Mouse (Mus musculus): ENCODE results near the gene Rpusd3. TPM values are rescaled to one million over a fixed set of nuclear protein-coding genes. Genes with fewer than 3 reads are reported as not detected.

Rpusd3 gene
- polyA plus RNA-seq, 1 experiment from 2014 or later, result 24.6 TPM

GRCm38 (mm10) chr6:113442442-113443090 lies 23.4 kb upstream of the Rpusd3 start, which contains the start of gene Jagn1:
TSS of gene Jagn1 (plus strand) at chr6:113442569.
- Histone ChIP-seq H3K9me3 (replicated peaks) (no peaks in the 10 kb centered on the region), H3K27me3 (replicated peaks) (0 out of 2 replicates have a peak, but pooled peaks cover 3% of the 10 kb centered on the region), H3K4me3 (replicated peaks) (peak within 1 kb of the TSS; percentile 95), H3K36me3 (peaks cover 14% of the 10 kb centered on the region), H3K4me2 (peak within 1 kb of the TSS; percentile 90), H3K4me1 (peaks cover 15% of the 10 kb centered on the region), H3K27ac (replicated peaks) (peak within 1 kb of the TSS; percentile 85), H3K9ac (replicated peaks) (peak within 1 kb of the TSS; percentile 97)
- WGBS, result under 1% methylated on average over 45 of the region's 45 CpGs
- ATAC-seq (ENCODE audit: low FRiP score), result peak; percentile 94

GRCm38 (mm10) chr6:113442087-113442441 lies 22.9 kb upstream of the Rpusd3 start:
- ATAC-seq (ENCODE audit: low FRiP score), result peak; percentile 48
- 43% methylated on average over 9 of the region's 9 CpGs for WGBS

GRCm38 (mm10) chr6:113441147-113441680 lies 22.1 kb upstream of the Rpusd3 start:
- Histone ChIP-seq H3K4me3 (replicated peaks) (no peak overlapping the region), H3K9me3 (replicated peaks) (no peaks in the 10 kb centered on the region), H3K4me2 (no peak overlapping the region), H3K27ac (replicated peaks) (no peak overlapping the region), H3K27me3 (replicated peaks) (0 out of 2 replicates have a peak, but pooled peaks cover 3% of the 10 kb centered on the region), H3K9ac (replicated peaks) (no peak overlapping the region), H3K4me1 (peaks cover 15% of the 10 kb centered on the region), H3K36me3 (peaks cover under 1% of the 10 kb centered on the region; the same call in 1 of the 2 replicates)
- ATAC-seq (ENCODE audit: low FRiP score), result no peak
- 54% methylated on average over 7 of the region's 7 CpGs for WGBS

More at GRCm38 (mm10) chr6:113442087-113442441, 22.9 kb upstream of the Rpusd3 start:
- H3K9me3 ChIP-seq (replicated peaks), result no peaks in the 10 kb centered on the region
- peak overlapping the region; percentile 90 for H3K4me2 ChIP-seq
- peak overlapping the region; percentile 95 for H3K4me3 ChIP-seq (replicated peaks)
- peak overlapping the region; percentile 85 for H3K27ac ChIP-seq (replicated peaks)
- 0 out of 2 replicates have a peak, but pooled peaks cover 3% of the 10 kb centered on the region for H3K27me3 ChIP-seq (replicated peaks)
- peaks cover 9% of the 10 kb centered on the region for H3K36me3 ChIP-seq
- peak overlapping the region; percentile 97 for H3K9ac ChIP-seq (replicated peaks)
- peaks cover 15% of the 10 kb centered on the region for H3K4me1 ChIP-seq

GRCm38 (mm10) chr6:113440686-113441085 lies 21.5 kb upstream of the Rpusd3 start:
- H3K9ac ChIP-seq (replicated peaks), result no peak overlapping the region
- no peaks in the 10 kb centered on the region; the same call in 1 of the 2 replicates for H3K36me3 ChIP-seq
- no peak overlapping the region for H3K4me2 ChIP-seq
- 87% methylated on average over 3 of the region's 3 CpGs for WGBS
- 0 out of 2 replicates have a peak, but pooled peaks cover 3% of the 10 kb centered on the region for H3K27me3 ChIP-seq (replicated peaks)
- no peak overlapping the region for H3K4me3 ChIP-seq (replicated peaks)
- no peak overlapping the region for H3K27ac ChIP-seq (replicated peaks)
- H3K4me1 ChIP-seq, result peaks cover 15% of the 10 kb centered on the region
- no peaks in the 10 kb centered on the region for H3K9me3 ChIP-seq (replicated peaks)
- no peak for ATAC-seq (ENCODE audit: low FRiP score)

GRCm38 (mm10) chr6:113438721-113439430 lies 19.7 kb upstream of the Rpusd3 start:
- WGBS, result 65% methylated on average over 12 of the region's 12 CpGs
- no peak for ATAC-seq (ENCODE audit: low FRiP score)
- 0 out of 2 replicates have a peak, but pooled peaks cover 3% of the 10 kb centered on the region for H3K27me3 ChIP-seq (replicated peaks)
- H3K4me3 ChIP-seq (replicated peaks), result no peak overlapping the region
- no peaks in the 10 kb centered on the region for H3K9me3 ChIP-seq (replicated peaks)
- H3K4me2 ChIP-seq, result no peak overlapping the region
- H3K9ac ChIP-seq (replicated peaks), result no peak overlapping the region
- H3K4me1 ChIP-seq, result peaks cover 15% of the 10 kb centered on the region
- H3K36me3 ChIP-seq, result no peaks in the 10 kb centered on the region
- no peak overlapping the region for H3K27ac ChIP-seq (replicated peaks)

- Histone ChIP-seq H3K9ac (replicated peaks) (no peak overlapping the region), H3K4me1 (peaks cover 5% of the 10 kb centered on the region; the same call in 1 of the 2 replicates), H3K4me2 (no peak overlapping the region), H3K27ac (replicated peaks) (no peak overlapping the region), H3K9me3 (replicated peaks) (no peaks in the 10 kb centered on the region), H3K36me3 (no peaks in the 10 kb centered on the region), H3K27me3 (replicated peaks) (0 out of 2 replicates have a peak, but pooled peaks cover 3% of the 10 kb centered on the region), H3K4me3 (replicated peaks) (no peak overlapping the region)
- ATAC-seq (ENCODE audit: low FRiP score), result no peak
- WGBS, result 83% methylated on average over 12 of the region's 12 CpGs
Observed at GRCm38 (mm10) chr6:113437135-113437534, 18.0 kb upstream of the Rpusd3 start.

- no peak within 1 kb of the TSS for H3K4me3 ChIP-seq (replicated peaks)
- H3K9me3 ChIP-seq (replicated peaks), result no peaks in the 10 kb centered on the region
- H3K27ac ChIP-seq (replicated peaks), result no peak within 1 kb of the TSS
- no peaks in the 10 kb centered on the region for H3K36me3 ChIP-seq
- ATAC-seq (ENCODE audit: low FRiP score), result no peak
- no peak within 1 kb of the TSS for H3K9ac ChIP-seq (replicated peaks)
- WGBS, result 72% methylated on average over 9 of the region's 9 CpGs
- no peaks in the 10 kb centered on the region for H3K4me1 ChIP-seq
- no peak within 1 kb of the TSS for H3K4me2 ChIP-seq
- H3K27me3 ChIP-seq (replicated peaks), result 0 out of 2 replicates have a peak, but pooled peaks cover 3% of the 10 kb centered on the region
Observed at GRCm38 (mm10) chr6:113435664-113436205, 16.6 kb upstream of the Rpusd3 start, which contains the start of gene Cidec. TSS of gene Cidec (minus strand) at chr6:113435760.

- Histone ChIP-seq H3K4me3 (replicated peaks) (no peak overlapping the region), H3K36me3 (no peaks in the 10 kb centered on the region), H3K4me1 (no peaks in the 10 kb centered on the region), H3K27me3 (replicated peaks) (no peaks in the 10 kb centered on the region), H3K4me2 (no peak overlapping the region), H3K9me3 (replicated peaks) (no peaks in the 10 kb centered on the region), H3K27ac (replicated peaks) (no peak overlapping the region), H3K9ac (replicated peaks) (no peak overlapping the region)
- 78% methylated on average over 7 of the region's 7 CpGs for WGBS
- no peak for ATAC-seq (ENCODE audit: low FRiP score)
Observed at GRCm38 (mm10) chr6:113434691-113435090, 15.6 kb upstream of the Rpusd3 start.

- H3K4me3 ChIP-seq (replicated peaks), result no peak overlapping the region
- no peak overlapping the region for H3K4me2 ChIP-seq
- no peak overlapping the region for H3K27ac ChIP-seq (replicated peaks)
- ATAC-seq (ENCODE audit: low FRiP score), result no peak
- no peaks in the 10 kb centered on the region for H3K36me3 ChIP-seq
- no peak overlapping the region for H3K9ac ChIP-seq (replicated peaks)
- no peaks in the 10 kb centered on the region for H3K9me3 ChIP-seq (replicated peaks)
- 80% methylated on average over 3 of the region's 3 CpGs for WGBS
- H3K27me3 ChIP-seq (replicated peaks), result no peaks in the 10 kb centered on the region
- no peaks in the 10 kb centered on the region for H3K4me1 ChIP-seq
Observed at GRCm38 (mm10) chr6:113433661-113434060, 14.5 kb upstream of the Rpusd3 start.

- Histone ChIP-seq H3K4me3 (replicated peaks) (no peak overlapping the region), H3K9ac (replicated peaks) (no peak overlapping the region), H3K4me1 (no peaks in the 10 kb centered on the region), H3K9me3 (replicated peaks) (no peaks in the 10 kb centered on the region), H3K36me3 (no peaks in the 10 kb centered on the region), H3K4me2 (no peak overlapping the region), H3K27ac (replicated peaks) (no peak overlapping the region), H3K27me3 (replicated peaks) (no peaks in the 10 kb centered on the region)
- no peak for ATAC-seq (ENCODE audit: low FRiP score)
- 66% methylated on average over 3 of the region's 3 CpGs for WGBS
Observed at GRCm38 (mm10) chr6:113431801-113432200, 12.7 kb upstream of the Rpusd3 start.

GRCm38 (mm10) chr6:113430846-113431245 lies 11.7 kb upstream of the Rpusd3 start:
- ATAC-seq (ENCODE audit: low FRiP score), result no peak
- H3K27ac ChIP-seq (replicated peaks), result no peak overlapping the region
- 62% methylated on average over 3 of the region's 3 CpGs for WGBS
- no peaks in the 10 kb centered on the region for H3K27me3 ChIP-seq (replicated peaks)
- H3K9ac ChIP-seq (replicated peaks), result no peak overlapping the region
- no peak overlapping the region for H3K4me3 ChIP-seq (replicated peaks)
- no peak overlapping the region for H3K4me2 ChIP-seq
- H3K36me3 ChIP-seq, result no peaks in the 10 kb centered on the region
- H3K9me3 ChIP-seq (replicated peaks), result no peaks in the 10 kb centered on the region
- H3K4me1 ChIP-seq, result no peaks in the 10 kb centered on the region
